Mouse (Mus musculus): ENCODE measurements around the gene Metap1d. TPM values are rescaled to one million over a fixed set of nuclear protein-coding genes. Genes with fewer than 3 reads are reported as not detected.

Gene Metap1d
- polyA plus RNA-seq, 1 experiment, result 3.5 TPM

GRCm38 (mm10) chr2:71449604-71450003, 3.5 kb upstream of the Metap1d start:
- H3K36me3 ChIP-seq (replicated peaks; ENCODE audit: low read length), result no peaks in the 10 kb centered on the region
- H3K9me3 ChIP-seq, result peaks cover 6% of the 10 kb centered on the region; the same call in 1 of the 2 replicates
- H3K27me3 ChIP-seq (replicated peaks), result peaks cover 15% of the 10 kb centered on the region
- peaks cover 17% of the 10 kb centered on the region for H3K4me1 ChIP-seq
- H3K4me3 ChIP-seq (replicated peaks), result no peak overlapping the region
- no peak for TF ChIP-seq FLI1 (IDR thresholded peaks at IDR 0.05; ENCODE audit: low read length)
- no peak for TF ChIP-seq GATA1 (IDR thresholded peaks at IDR 0.05; ENCODE audit: borderline replicate concordance, low read length)

- Histone ChIP-seq H3K36me3 (replicated peaks; ENCODE audit: low read length) (no peaks in the 10 kb centered on the region), H3K4me1 (peaks cover 17% of the 10 kb centered on the region), H3K27me3 (replicated peaks) (peaks cover 9% of the 10 kb centered on the region), H3K9me3 (peaks cover 6% of the 10 kb centered on the region; the same call in 1 of the 2 replicates), H3K4me3 (replicated peaks) (no peak overlapping the region)
- no peak for TF ChIP-seq GATA1 (IDR thresholded peaks at IDR 0.05; ENCODE audit: borderline replicate concordance, low read length)
- no peak for TF ChIP-seq FLI1 (IDR thresholded peaks at IDR 0.05; ENCODE audit: low read length)
Observed at GRCm38 (mm10) chr2:71451761-71452160, 1.3 kb upstream of the Metap1d start.

- H3K4me3 ChIP-seq (replicated peaks), result peak overlapping the region; percentile 93
- H3K27me3 ChIP-seq (replicated peaks), result peaks cover 4% of the 10 kb centered on the region
- H3K36me3 ChIP-seq (replicated peaks; ENCODE audit: low read length), result no peaks in the 10 kb centered on the region
- TF ChIP-seq FLI1 (IDR thresholded peaks at IDR 0.05; ENCODE audit: low read length) (no peak), GATA1 (IDR thresholded peaks at IDR 0.05; ENCODE audit: borderline replicate concordance, low read length) (no peak)
- H3K9me3 ChIP-seq, result peaks cover 6% of the 10 kb centered on the region; the same call in 1 of the 2 replicates
- peaks cover 17% of the 10 kb centered on the region for H3K4me1 ChIP-seq
Observed at GRCm38 (mm10) chr2:71453917-71454260, 813 bp downstream of the Metap1d start.

- Histone ChIP-seq H3K4me1 (peaks cover 34% of the 10 kb centered on the region), H3K4me3 (replicated peaks) (no peak overlapping the region)
Observed at GRCm38 (mm10) chr2:71458624-71459023, 5.5 kb downstream of the Metap1d start.

GRCm38 (mm10) chr2:71459659-71460058, 6.6 kb downstream of the Metap1d start:
- Histone ChIP-seq H3K4me3 (replicated peaks) (no peak overlapping the region), H3K4me1 (peaks cover 29% of the 10 kb centered on the region), H3K36me3 (replicated peaks; ENCODE audit: low read length) (no peaks in the 10 kb centered on the region), H3K27me3 (replicated peaks) (peaks cover 4% of the 10 kb centered on the region), H3K9me3 (no peaks in the 10 kb centered on the region)
- TF ChIP-seq GATA1 (IDR thresholded peaks at IDR 0.05; ENCODE audit: borderline replicate concordance, low read length) (no peak), FLI1 (IDR thresholded peaks at IDR 0.05; ENCODE audit: low read length) (no peak)

More at GRCm38 (mm10) chr2:71458624-71459023, 5.5 kb downstream of the Metap1d start:
- Histone ChIP-seq H3K27me3 (replicated peaks) (peaks cover 4% of the 10 kb centered on the region), H3K9me3 (no peaks in the 10 kb centered on the region), H3K36me3 (replicated peaks; ENCODE audit: low read length) (no peaks in the 10 kb centered on the region)
- TF ChIP-seq GATA1 (IDR thresholded peaks at IDR 0.05; ENCODE audit: borderline replicate concordance, low read length) (no peak), FLI1 (IDR thresholded peaks at IDR 0.05; ENCODE audit: low read length) (no peak)

- H3K4me1 ChIP-seq, result peaks cover 32% of the 10 kb centered on the region
Observed at GRCm38 (mm10) chr2:71461139-71461538, 8.1 kb downstream of the Metap1d start.

GRCm38 (mm10) chr2:71461589-71461988, 8.5 kb downstream of the Metap1d start:
- Histone ChIP-seq H3K4me1 (peaks cover 32% of the 10 kb centered on the region), H3K27me3 (replicated peaks) (peaks cover 8% of the 10 kb centered on the region), H3K4me3 (replicated peaks) (no peak overlapping the region), H3K36me3 (replicated peaks; ENCODE audit: low read length) (no peaks in the 10 kb centered on the region), H3K9me3 (no peaks in the 10 kb centered on the region)
- TF ChIP-seq GATA1 (IDR thresholded peaks at IDR 0.05; ENCODE audit: borderline replicate concordance, low read length), result no peak; the same call in 2 of the 3 replicates

More at GRCm38 (mm10) chr2:71461139-71461538, 8.1 kb downstream of the Metap1d start:
- no peak overlapping the region for H3K4me3 ChIP-seq (replicated peaks)
- peaks cover 6% of the 10 kb centered on the region for H3K27me3 ChIP-seq (replicated peaks)
- H3K36me3 ChIP-seq (replicated peaks; ENCODE audit: low read length), result no peaks in the 10 kb centered on the region
- TF ChIP-seq FLI1 (IDR thresholded peaks at IDR 0.05; ENCODE audit: low read length), result no peak
- TF ChIP-seq GATA1 (IDR thresholded peaks at IDR 0.05; ENCODE audit: borderline replicate concordance, low read length), result no peak
- no peaks in the 10 kb centered on the region for H3K9me3 ChIP-seq

GRCm38 (mm10) chr2:71462066-71462465, 9.0 kb downstream of the Metap1d start:
- TF ChIP-seq FLI1 (IDR thresholded peaks at IDR 0.05; ENCODE audit: low read length) (no peak), GATA1 (IDR thresholded peaks at IDR 0.05; ENCODE audit: borderline replicate concordance, low read length) (no peak)
- Histone ChIP-seq H3K36me3 (replicated peaks; ENCODE audit: low read length) (no peaks in the 10 kb centered on the region), H3K4me1 (peaks cover 32% of the 10 kb centered on the region), H3K4me3 (replicated peaks) (no peak overlapping the region), H3K9me3 (no peaks in the 10 kb centered on the region), H3K27me3 (replicated peaks) (peaks cover 8% of the 10 kb centered on the region)

GRCm38 (mm10) chr2:71462553-71462952, 9.5 kb downstream of the Metap1d start:
- TF ChIP-seq GATA1 (IDR thresholded peaks at IDR 0.05; ENCODE audit: borderline replicate concordance, low read length) (no peak), FLI1 (IDR thresholded peaks at IDR 0.05; ENCODE audit: low read length) (no peak)
- H3K36me3 ChIP-seq (replicated peaks; ENCODE audit: low read length), result no peaks in the 10 kb centered on the region
- H3K4me1 ChIP-seq, result peaks cover 32% of the 10 kb centered on the region
- H3K9me3 ChIP-seq, result no peaks in the 10 kb centered on the region
- peaks cover 10% of the 10 kb centered on the region for H3K27me3 ChIP-seq (replicated peaks)
- H3K4me3 ChIP-seq (replicated peaks), result no peak overlapping the region

GRCm38 (mm10) chr2:71466103-71466502, 13.0 kb downstream of the Metap1d start:
- peaks cover 17% of the 10 kb centered on the region for H3K27me3 ChIP-seq (replicated peaks)
- no peak for TF ChIP-seq FLI1 (IDR thresholded peaks at IDR 0.05; ENCODE audit: low read length)
- no peak for TF ChIP-seq GATA1 (IDR thresholded peaks at IDR 0.05; ENCODE audit: borderline replicate concordance, low read length)
- no peaks in the 10 kb centered on the region for H3K9me3 ChIP-seq
- H3K4me1 ChIP-seq, result peaks cover 20% of the 10 kb centered on the region
- no peak overlapping the region for H3K4me3 ChIP-seq (replicated peaks)
- no peaks in the 10 kb centered on the region for H3K36me3 ChIP-seq (replicated peaks; ENCODE audit: low read length)
